Mouse (Mus musculus) testis, adult 2 months (tissue): ENCODE measurements around the gene Msx2.

Experiments used
- CTCF ChIP-seq: fragments of 200-500 bp; IDR thresholded peaks from 2 replicates; pipeline ENCODE4 v1.5.1; 2012; ENCODE audit warnings: low read depth, mild to moderate bottlenecking, inconsistent platforms, low read length, moderate library complexity; ENCODE audit not compliant: control insufficient read depth, insufficient read depth, insufficient replicate concordance
- POLR2A ChIP-seq: fragments of 200-500 bp; IDR thresholded peaks from 2 replicates; pipeline ENCODE4 v1.6.1; 2012; ENCODE audit warnings: low read depth, mild to moderate bottlenecking, inconsistent platforms, low read length, moderate library complexity; ENCODE audit not compliant: control insufficient read depth

GRCm38 (mm10) chr13:53420741-53421140 lies 52.1 kb downstream of the Msx2 start:
- TF ChIP-seq POLR2A, result 0 out of 2 replicates have a peak, but pooled peaks have one; percentile 20
- no peak for TF ChIP-seq CTCF
